Comparison of ENCODE assay signal across 9 mouse cellular contexts in the genomic region with DNA sequence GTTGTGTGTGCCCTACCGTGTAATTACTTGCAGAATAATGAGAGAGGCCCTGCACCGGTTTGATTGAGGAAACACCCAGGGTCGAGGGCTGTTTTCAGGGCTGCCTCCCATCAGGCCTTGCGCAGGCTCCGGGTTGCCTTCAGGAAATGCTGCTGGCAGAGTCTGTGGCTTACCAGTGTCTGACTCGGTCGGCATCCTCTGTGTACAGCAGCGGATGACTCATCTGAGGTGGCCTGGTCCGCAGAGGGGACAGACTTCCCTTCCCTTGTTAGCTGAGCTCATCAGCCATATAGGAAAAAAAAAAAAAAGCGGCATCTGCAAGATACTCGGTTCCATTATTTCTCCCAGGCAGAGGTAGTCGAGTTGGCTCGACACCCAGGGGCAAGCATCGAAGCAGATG.
A peak's percentile ranks its signal among the peaks of the same experiment; 100 is the strongest.
DNase-seq lines count a peak whose midpoint lies in the region; ATAC-seq lines count a peak whose summit lies in the region.
"Had no signal": no experiment of that assay in that cellular context is flagged by ENCODE, and none has a peak within 500 bp of the region (broad histone marks: within the 10 kb centered on the region; RNA-seq: fewer than 3 reads in every experiment).

No protein-coding gene starts in this region.

- 56% methylated on average over 14 of the region's 14 CpGs for WGBS in stomach, embryonic 16.5 days

- ATAC-seq in cerebellum, adult (ENCODE audit: insufficient number of reproducible peaks, low FRiP score, low TSS enrichment): peak; percentile 82
- ATAC-seq in megakaryocyte, adult 5-6 weeks (ENCODE audit: poor library complexity, severe bottlenecking): peak; percentile 99
- ATAC-seq in stomach, embryonic 16.5 days (ENCODE audit: insufficient read depth, low FRiP score): peak; percentile 69; the same call in 1 of the 2 replicates

- H3K36me3 ChIP-seq in stomach, embryonic 16.5 days (ENCODE audit: control insufficient read depth, insufficient read depth, low read length): no peaks in the 10 kb centered on the region

- H3K27me3 ChIP-seq in stomach, embryonic 16.5 days (ENCODE audit: control insufficient read depth, insufficient read depth, low read length): no peaks in the 10 kb centered on the region
- H3K27me3 ChIP-seq: CH12.LX had no signal

- no peak overlapping the region for H3K4me2 ChIP-seq in stomach, embryonic 16.5 days (ENCODE audit: low read depth, low read length)

- H3K9ac ChIP-seq in stomach, embryonic 16.5 days (ENCODE audit: low read length): no peak overlapping the region

- intact Hi-C loops in heart, postnatal 14 days (cut with DNase I): no loop called here

- no peak overlapping the region for H3K27ac ChIP-seq in stomach, embryonic 16.5 days (ENCODE audit: low read length)

- H3K9me3 ChIP-seq in stomach, embryonic 16.5 days (replicated peaks; ENCODE audit: control insufficient read depth, low read length): 0 out of 2 replicates have a peak, but pooled peaks cover 2% of the 10 kb centered on the region

- DNase-seq in cerebellum, postnatal 4 days (ENCODE audit: low spot score in 2 of 2): no peak
- DNase-seq in B cell, adult 2 months: peak; percentile 65 to 69
- peak; percentile 63 for DNase-seq in cerebellum, adult 8-10 months
- peak; percentile 57 to 58 for DNase-seq in heart, postnatal 14 days
- peak; percentile 58 to 71 for DNase-seq in kidney, postnatal 4 days

- no peaks in the 10 kb centered on the region for H3K4me1 ChIP-seq in stomach, embryonic 16.5 days (ENCODE audit: control insufficient read depth, insufficient read depth, low read length)

- H3K4me3 ChIP-seq in stomach, embryonic 16.5 days (replicated peaks; ENCODE audit: low read length): no peak overlapping the region

Comparison
In these comparisons a context has a peak if more than half of its experiments do, and no peak if none do; other contexts are left out.
1. DNase-seq: peak in B cell, adult 2 months (2 of 2), cerebellum, adult 8-10 months (single experiment), heart, postnatal 14 days (2 of 2) and kidney, postnatal 4 days (2 of 2); none in cerebellum, postnatal 4 days (0 of 2).
2. Peak in every context shown above with its lines, with median percentiles within 50 percentile points of each other: ATAC-seq.